Comparison of ENCODE assay signal across 24 mouse cellular contexts in the genomic region with DNA sequence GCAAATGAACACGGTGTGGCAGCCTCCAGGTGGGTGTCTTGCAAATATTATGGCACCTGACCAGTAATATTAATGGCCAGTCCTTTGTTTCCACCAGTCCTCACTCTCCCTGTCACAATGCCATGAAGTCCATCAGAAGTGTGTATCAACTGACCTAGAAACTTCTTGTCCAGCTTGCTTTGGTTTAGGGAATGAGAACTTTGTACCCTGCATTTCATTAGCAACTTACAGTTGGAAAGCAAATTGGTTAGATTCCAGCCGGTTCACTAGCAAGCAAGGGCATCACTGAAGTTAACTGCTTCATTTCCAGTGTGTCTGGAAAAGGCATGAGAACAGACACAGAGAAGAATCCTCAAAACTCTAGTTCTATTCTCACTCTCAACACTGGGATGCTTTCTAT.
DNase-seq lines count a peak whose midpoint lies in the region; ATAC-seq and TF ChIP-seq lines count a peak whose summit lies in the region.
"Had no signal": no experiment of that assay in that cellular context is flagged by ENCODE, and none has a peak within 500 bp of the region (broad histone marks: within the 10 kb centered on the region; RNA-seq: fewer than 3 reads in every experiment).

No protein-coding gene starts in this region.

- H3K4me1 ChIP-seq in kidney, embryonic 16.5 days (ENCODE audit: insufficient read depth, low read length): no peaks in the 10 kb centered on the region
- H3K4me1 ChIP-seq in kidney, embryonic 14.5 days (ENCODE audit: control insufficient read depth, insufficient read depth, low read length): no peaks in the 10 kb centered on the region
- H3K4me1 ChIP-seq in stomach, postnatal 0 days (replicated peaks; ENCODE audit: control insufficient read depth, insufficient read depth): no peaks in the 10 kb centered on the region
- H3K4me1 ChIP-seq: forebrain, embryonic 15.5 days; hindbrain, embryonic 10.5 days; hindbrain, embryonic 13.5 days had no signal

- H3K4me3 ChIP-seq in kidney, embryonic 16.5 days (ENCODE audit: low read length): no peak overlapping the region
- no peak overlapping the region for H3K4me3 ChIP-seq in kidney, embryonic 14.5 days (ENCODE audit: low read length)
- no peak overlapping the region for H3K4me3 ChIP-seq in stomach, postnatal 0 days (ENCODE audit: low read depth, low read length)
- H3K4me3 ChIP-seq: embryonic facial prominence, embryonic 12.5 days; embryonic facial prominence, embryonic 15.5 days; forebrain, embryonic 15.5 days; heart, embryonic 12.5 days; heart, embryonic 15.5 days; hindbrain, embryonic 10.5 days; hindbrain, embryonic 13.5 days had no signal

- no peak overlapping the region for H3K9ac ChIP-seq in kidney, embryonic 16.5 days (replicated peaks; ENCODE audit: low read length)
- H3K9ac ChIP-seq in kidney, embryonic 14.5 days (ENCODE audit: low read depth, low read length): no peak overlapping the region
- no peak overlapping the region for H3K9ac ChIP-seq in stomach, postnatal 0 days (ENCODE audit: low read length)
- H3K9ac ChIP-seq: embryonic facial prominence, embryonic 12.5 days; embryonic facial prominence, embryonic 15.5 days; forebrain, embryonic 15.5 days; heart, embryonic 12.5 days; heart, embryonic 15.5 days; hindbrain, embryonic 13.5 days had no signal

- no peak overlapping the region for H3K27ac ChIP-seq in kidney, embryonic 16.5 days (ENCODE audit: low read length)
- H3K27ac ChIP-seq in kidney, embryonic 14.5 days (ENCODE audit: low read depth, low read length): no peak overlapping the region
- no peak overlapping the region for H3K27ac ChIP-seq in stomach, postnatal 0 days (replicated peaks)
- H3K27ac ChIP-seq: embryonic facial prominence, embryonic 12.5 days; embryonic facial prominence, embryonic 15.5 days; forebrain, embryonic 15.5 days; heart, embryonic 15.5 days; hindbrain, embryonic 10.5 days; hindbrain, embryonic 13.5 days had no signal

- H3K27me3 ChIP-seq in kidney, embryonic 16.5 days (ENCODE audit: insufficient read depth, low read length): no peaks in the 10 kb centered on the region
- no peaks in the 10 kb centered on the region for H3K27me3 ChIP-seq in kidney, embryonic 14.5 days (ENCODE audit: control insufficient read depth, insufficient read depth, low read length)
- no peaks in the 10 kb centered on the region for H3K27me3 ChIP-seq in stomach, postnatal 0 days (ENCODE audit: control insufficient read depth, insufficient read depth, low read length)
- H3K27me3 ChIP-seq: embryonic facial prominence, embryonic 12.5 days; embryonic facial prominence, embryonic 15.5 days; forebrain, embryonic 15.5 days; heart, embryonic 12.5 days; heart, embryonic 15.5 days; hindbrain, embryonic 13.5 days; Patski had no signal

- ATAC-seq in kidney, embryonic 16.5 days (ENCODE audit: low FRiP score, low TSS enrichment): no peak
- no peak for ATAC-seq in kidney, embryonic 14.5 days (ENCODE audit: low FRiP score, low TSS enrichment)
- ATAC-seq in stomach, postnatal 0 days (ENCODE audit: low FRiP score, low TSS enrichment): no peak
- ATAC-seq: forebrain, embryonic 15.5 days; hindbrain, embryonic 16.5 days; Patski had no signal

- DNase-seq in kidney, adult 11 months: peak; percentile 4
- DNase-seq in kidney, adult 8-10 months: peak; percentile 2 to 47
- peak; percentile 40 for DNase-seq in Muller cell, postnatal 12 days (ENCODE audit: inconsistent ontology term)
- DNase-seq in stomach, postnatal 0 days (ENCODE audit: low spot score): no peak
- DNase-seq: adrenal gland, postnatal 10 days; cerebellum, adult 11 months; cerebellum, adult 2 months; cerebellum, adult 9-11 months; cerebellum, postnatal 25 days; gastrocnemius, postnatal 25 days; heart, adult 18-20 months; heart, postnatal 10 days; heart, postnatal 36 days had no signal

- TF ChIP-seq EP300 in stomach, postnatal 0 days (optimal IDR thresholded peaks at IDR 0.05): no peak

- no peaks in the 10 kb centered on the region for H3K9me3 ChIP-seq in kidney, embryonic 16.5 days (ENCODE audit: low read length)
- no peaks in the 10 kb centered on the region for H3K9me3 ChIP-seq in kidney, embryonic 14.5 days (ENCODE audit: control insufficient read depth, low read length)
- H3K9me3 ChIP-seq in stomach, postnatal 0 days (ENCODE audit: control insufficient read depth, low read length): no peaks in the 10 kb centered on the region
- H3K9me3 ChIP-seq: embryonic facial prominence, embryonic 12.5 days; embryonic facial prominence, embryonic 15.5 days; forebrain, embryonic 15.5 days; heart, embryonic 12.5 days; heart, embryonic 15.5 days; hindbrain, embryonic 10.5 days; hindbrain, embryonic 13.5 days had no signal

- H3K36me3 ChIP-seq in kidney, embryonic 16.5 days (ENCODE audit: insufficient read depth, low read length): no peaks in the 10 kb centered on the region
- no peaks in the 10 kb centered on the region for H3K36me3 ChIP-seq in kidney, embryonic 14.5 days (ENCODE audit: control insufficient read depth, insufficient read depth, low read length)
- H3K36me3 ChIP-seq in stomach, postnatal 0 days (ENCODE audit: control insufficient read depth, insufficient read depth, low read length): no peaks in the 10 kb centered on the region
- H3K36me3 ChIP-seq: embryonic facial prominence, embryonic 12.5 days; embryonic facial prominence, embryonic 15.5 days; forebrain, embryonic 15.5 days; heart, embryonic 12.5 days; heart, embryonic 15.5 days; hindbrain, embryonic 10.5 days; hindbrain, embryonic 13.5 days had no signal

- TF ChIP-seq CTCF in stomach, postnatal 0 days (IDR thresholded peaks at IDR 0.05; ENCODE audit: low read depth): no peak

- no peak overlapping the region for H3K4me2 ChIP-seq in kidney, embryonic 16.5 days (replicated peaks; ENCODE audit: low read depth, low read length)
- no peak overlapping the region for H3K4me2 ChIP-seq in kidney, embryonic 14.5 days (replicated peaks; ENCODE audit: low read depth, low read length)
- H3K4me2 ChIP-seq in stomach, postnatal 0 days (replicated peaks; ENCODE audit: low read depth): no peak overlapping the region
- H3K4me2 ChIP-seq: embryonic facial prominence, embryonic 12.5 days; embryonic facial prominence, embryonic 15.5 days; forebrain, embryonic 15.5 days; heart, embryonic 12.5 days; heart, embryonic 15.5 days; hindbrain, embryonic 13.5 days had no signal

- 53% methylated on average over 2 of the region's 2 CpGs for WGBS in kidney, embryonic 16.5 days
- WGBS in kidney, embryonic 14.5 days: 65% methylated on average over 2 of the region's 2 CpGs
- 49% methylated on average over 2 of the region's 2 CpGs for WGBS in stomach, postnatal 0 days
